Mouse (Mus musculus): ENCODE data around the gene Cntn3.
"Not testable (repeated sequence)": the region's sequence is repeated elsewhere in the genome, so short reads cannot be mapped to it uniquely, and the experiment has no call there.

Gene Cntn3

GRCm38 (mm10) chr6:102573001-102573400 lies at the start of gene Cntn3:
Gene Cntn3 (minus strand): TSS chr6:102573101.
- DNase-seq, result not testable (repeated sequence)

GRCm38 (mm10) chr6:102600773-102601172 lies 27.9 kb upstream of the Cntn3 start:
- no peak for DNase-seq

GRCm38 (mm10) chr6:102597756-102598155 lies 24.9 kb upstream of the Cntn3 start:
- no peak for DNase-seq

GRCm38 (mm10) chr6:102590151-102590550 lies 17.2 kb upstream of the Cntn3 start:
- no peak for DNase-seq

GRCm38 (mm10) chr6:102589311-102589710 lies 16.4 kb upstream of the Cntn3 start:
- no peak for DNase-seq

GRCm38 (mm10) chr6:102586056-102586455 lies 13.2 kb upstream of the Cntn3 start:
- DNase-seq, result no peak

GRCm38 (mm10) chr6:102583578-102583977 lies 10.7 kb upstream of the Cntn3 start:
- no peak for DNase-seq

- DNase-seq, result no peak
Measured at GRCm38 (mm10) chr6:102567496-102567895, 5.4 kb downstream of the Cntn3 start.

GRCm38 (mm10) chr6:102565228-102565627 lies 7.7 kb downstream of the Cntn3 start:
- no peak for DNase-seq

- DNase-seq, result peak; percentile 64 to 80
Measured at GRCm38 (mm10) chr6:102564011-102564731, 8.7 kb downstream of the Cntn3 start.

- DNase-seq, result no peak
Measured at GRCm38 (mm10) chr6:102563431-102563830, 9.5 kb downstream of the Cntn3 start.

GRCm38 (mm10) chr6:102557521-102557920 lies 15.4 kb downstream of the Cntn3 start:
- DNase-seq, result peak in 1 of 2 experiments; percentile 7

- DNase-seq, result no peak
Measured at GRCm38 (mm10) chr6:102556497-102556896, 16.4 kb downstream of the Cntn3 start.

- DNase-seq, result no peak
Measured at GRCm38 (mm10) chr6:102555814-102556437, 17.0 kb downstream of the Cntn3 start.

GRCm38 (mm10) chr6:102555067-102555657 lies 17.7 kb downstream of the Cntn3 start:
- DNase-seq, result peak; percentile 69 to 77

- no peak for DNase-seq
Measured at GRCm38 (mm10) chr6:102541633-102542412, 31.1 kb downstream of the Cntn3 start.

GRCm38 (mm10) chr6:102535599-102535998 lies 37.3 kb downstream of the Cntn3 start:
- DNase-seq, result no peak

GRCm38 (mm10) chr6:102523037-102523436 lies 49.9 kb downstream of the Cntn3 start:
- no peak for DNase-seq

- no peak for DNase-seq
Measured at GRCm38 (mm10) chr6:102520977-102521376, 51.9 kb downstream of the Cntn3 start.

GRCm38 (mm10) chr6:102515231-102515630 lies 57.7 kb downstream of the Cntn3 start:
- DNase-seq, result no peak

- no peak for DNase-seq
Measured at GRCm38 (mm10) chr6:102512085-102512484, 60.8 kb downstream of the Cntn3 start.

GRCm38 (mm10) chr6:102485509-102485908 lies 87.4 kb downstream of the Cntn3 start:
- peak; percentile 9 to 48 for DNase-seq
